In genomic region chr11:76848081-76848480, GRCm38 (mm10) we compare ENCODE assay signal across 25 mouse cellular contexts. TPM values are rescaled to one million over a fixed set of nuclear protein-coding genes. Genes with fewer than 3 reads are reported as not detected.
"Had no signal": no experiment of that assay in that cellular context is flagged by ENCODE, and none has a peak within 500 bp of the region (broad histone marks: within the 10 kb centered on the region; RNA-seq: fewer than 3 reads in every experiment).

No protein-coding gene starts in this region.

- H3K27ac ChIP-seq: limb, embryonic 12.5 days; limb, embryonic 15.5 days; liver, embryonic 14.5 days; midbrain, embryonic 13.5 days; neural tube, embryonic 13.5 days; stomach, embryonic 15.5 days had no signal

- H3K9ac ChIP-seq: limb, embryonic 12.5 days; limb, embryonic 15.5 days; liver, embryonic 14.5 days; liver, postnatal 0 days; midbrain, embryonic 13.5 days; stomach, embryonic 15.5 days had no signal

- H3K36me3 ChIP-seq: limb, embryonic 12.5 days; limb, embryonic 15.5 days; midbrain, embryonic 10.5 days; midbrain, embryonic 13.5 days; neural tube, embryonic 13.5 days; stomach, embryonic 15.5 days had no signal

- ATAC-seq: intestine, postnatal 0 days; liver, postnatal 0 days had no signal

- H3K27me3 ChIP-seq: limb, embryonic 12.5 days; limb, embryonic 15.5 days; midbrain, embryonic 13.5 days; neural tube, embryonic 13.5 days; stomach, embryonic 15.5 days had no signal

- DNase-seq: kidney, postnatal 36 days; liver, postnatal 0 days; lung, embryonic 14.5 days; lung, postnatal 10 days; lung, postnatal 36 days; retina, postnatal 1 day; right cerebral cortex, postnatal 25 days; spleen, adult 18-20 months; thymus, postnatal 25 days had no signal

- H3K9me3 ChIP-seq: limb, embryonic 12.5 days; limb, embryonic 15.5 days; midbrain, embryonic 10.5 days; midbrain, embryonic 13.5 days; neural tube, embryonic 13.5 days; stomach, embryonic 15.5 days had no signal

RNA-seq across cellular contexts. Expression of gene Tmigd1, which starts 53.9 kb away (rescaled TPM):
- total RNA-seq: layer of hippocampus, adult 18-20 months; layer of hippocampus, postnatal 14 days; left cerebral cortex, adult 18-20 months; left cerebral cortex, postnatal 36 days; neutrophil, adult 5-6 weeks had no signal
- polyA plus RNA-seq: limb, embryonic 12.5 days; liver, embryonic 11.5 days; liver, embryonic 14.5 days; liver, postnatal 0 days; midbrain, embryonic 13.5 days; midbrain, embryonic 16.5 days; myocyte had no signal
